Mouse (Mus musculus) stomach, postnatal 0 days (tissue): Measurements from ENCODE around the gene U2af1l4. TPM values are rescaled to one million over a fixed set of nuclear protein-coding genes. Genes with fewer than 3 reads are reported as not detected.

Source experiments
- ATAC-seq: fragments of 200-750 bp; cut with Nextera tagmentation; 2 replicates; pipeline ENCODE4 v1.8.0; 2017; ENCODE audit not compliant: low FRiP score, low TSS enrichment
- DNase-seq: peaks from one replicate; pipeline ENCODE4 v3.0.0-alpha.2; 2016; ENCODE audit warnings: low spot score
- H3K27ac ChIP-seq: fragments of 300-500 bp; sonication (generic); replicated peaks from 2 replicates; pipeline ENCODE4 v1.5.1; 2014; ENCODE audit warnings: mild to moderate bottlenecking, control low read depth
- H3K27me3 ChIP-seq: fragments of 300-500 bp; sonication (generic); 2 replicates; pipeline ENCODE4 v1.6.1; 2014; ENCODE audit warnings: low read length; ENCODE audit not compliant: control insufficient read depth, insufficient read depth
- H3K36me3 ChIP-seq: fragments of 300-500 bp; sonication (generic); 2 replicates; pipeline ENCODE4 v1.6.1; 2014; ENCODE audit warnings: low read length, mixed read lengths; ENCODE audit not compliant: control insufficient read depth, insufficient read depth
- H3K4me1 ChIP-seq: fragments of 300-500 bp; sonication (generic); replicated peaks from 2 replicates; pipeline ENCODE4 v1.6.1; 2014; ENCODE audit warnings: antibody characterized with exemption; ENCODE audit not compliant: control insufficient read depth, insufficient read depth
- H3K4me2 ChIP-seq: fragments of 300-500 bp; sonication (generic); replicated peaks from 2 replicates; pipeline ENCODE4 v1.6.1; 2014; ENCODE audit warnings: low read depth, mild to moderate bottlenecking, control low read depth, moderate library complexity
- H3K4me3 ChIP-seq: fragments of 300-500 bp; sonication (generic); 2 replicates; pipeline ENCODE4 v1.5.1; 2014; ENCODE audit warnings: low read depth, low read length, control low read depth
- H3K9ac ChIP-seq: fragments of 300-500 bp; sonication (generic); 2 replicates; pipeline ENCODE4 v1.6.1; 2014; ENCODE audit warnings: mild to moderate bottlenecking, low read length, control low read depth, mixed read lengths
- H3K9me3 ChIP-seq: fragments of 300-500 bp; sonication (generic); 2 replicates; pipeline ENCODE4 v1.6.1; 2016; ENCODE audit warnings: low read length; ENCODE audit not compliant: control insufficient read depth
- CTCF ChIP-seq: IDR thresholded peaks from 2 replicates; pipeline ENCODE4 v1.5.1; 2016; ENCODE audit warnings: antibody characterized with exemption, low read depth, mild to moderate bottlenecking, moderate library complexity
- EP300 ChIP-seq: optimal IDR thresholded peaks from 2 replicates; pipeline ENCODE3; 2016; ENCODE audit warnings: antibody characterized with exemption
- WGBS: fragments of 180-500 bp; shearing (Covaris S2); extraction: QIAGEN DNeasy Blood & Tissue Kit; methylation state at CpG from one replicate; pipeline ENCODE4 v1.1.7; 2014; 5-methylcytosine and 5-hydroxymethylcytosine counted together
- polyA plus RNA-seq: library from polyadenylated mRNA; unstranded; fragments of >200 nt; fragmentation: Nextera tagmentation; extraction: Ambion mirVana; gene quantifications from 2 replicates; pipeline ENCODE4 v1.2.1, GENCODE M21; 2015

Gene U2af1l4
- polyA plus RNA-seq, 1 experiment from 2014 or later: 63.9 TPM

GRCm38 (mm10) chr7:30607706-30608309 is 44.7 kb downstream of the U2af1l4 start:
- no peaks in the 10 kb centered on the region for H3K36me3 ChIP-seq
- peak; percentile 28; the same call in 1 of the 2 replicates for ATAC-seq
- WGBS: 28% methylated on average over 8 of the region's 8 CpGs

GRCm38 (mm10) chr7:30608476-30608875 is 45.4 kb downstream of the U2af1l4 start:
- no peaks in the 10 kb centered on the region for H3K36me3 ChIP-seq

More at GRCm38 (mm10) chr7:30607706-30608309, 44.7 kb downstream of the U2af1l4 start:
- H3K4me1 ChIP-seq: no peaks in the 10 kb centered on the region
- H3K9me3 ChIP-seq: no peaks in the 10 kb centered on the region
- H3K4me3 ChIP-seq: no peak overlapping the region
- no peak for TF ChIP-seq EP300
- peak; percentile 81 for TF ChIP-seq CTCF
- H3K27me3 ChIP-seq: no peaks in the 10 kb centered on the region
- H3K4me2 ChIP-seq: no peak overlapping the region
- no peak overlapping the region for H3K27ac ChIP-seq
- H3K9ac ChIP-seq: no peak overlapping the region
- peak; percentile 77 for DNase-seq

DNA sequence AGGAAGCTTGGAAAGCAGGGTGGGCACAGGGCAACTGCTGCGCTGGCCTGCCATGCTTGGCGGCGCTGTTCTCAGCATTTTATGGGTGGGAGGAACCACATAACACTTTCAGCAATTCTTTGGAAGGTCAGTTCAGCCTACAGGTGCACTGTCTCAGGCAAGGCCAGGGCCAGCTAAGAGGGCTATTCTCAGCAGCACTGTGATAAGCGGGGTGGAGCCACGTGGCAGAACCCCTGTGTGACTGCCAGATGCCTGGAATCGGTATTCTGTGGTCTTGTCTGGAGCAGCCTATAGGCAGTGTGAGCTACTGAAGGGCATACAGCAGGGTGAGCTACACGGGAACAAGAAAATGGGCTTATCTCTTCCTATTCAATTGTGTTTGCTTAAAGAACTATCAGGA is 46.9 kb downstream of the U2af1l4 start:
- Histone ChIP-seq H3K9me3 (no peaks in the 10 kb centered on the region), H3K4me1 (no peaks in the 10 kb centered on the region), H3K36me3 (no peaks in the 10 kb centered on the region), H3K9ac (no peak overlapping the region), H3K4me3 (no peak overlapping the region), H3K27me3 (no peaks in the 10 kb centered on the region), H3K4me2 (no peak overlapping the region), H3K27ac (no peak overlapping the region)
- WGBS: 50% methylated on average over 7 of the region's 7 CpGs
- DNase-seq (peak; percentile 42), ATAC-seq (peak; percentile 51)
- TF ChIP-seq CTCF (no peak), EP300 (no peak)

More at GRCm38 (mm10) chr7:30608476-30608875, 45.4 kb downstream of the U2af1l4 start:
- H3K27me3 ChIP-seq: no peaks in the 10 kb centered on the region
- no peak overlapping the region for H3K4me2 ChIP-seq
- TF ChIP-seq CTCF: no peak
- no peak for TF ChIP-seq EP300
- no peak overlapping the region for H3K9ac ChIP-seq
- no peak overlapping the region for H3K4me3 ChIP-seq
- 46% methylated on average over 16 of the region's 16 CpGs for WGBS
- H3K9me3 ChIP-seq: no peaks in the 10 kb centered on the region
- ATAC-seq (no peak), DNase-seq (no peak)
- no peaks in the 10 kb centered on the region for H3K4me1 ChIP-seq
- no peak overlapping the region for H3K27ac ChIP-seq

DNA sequence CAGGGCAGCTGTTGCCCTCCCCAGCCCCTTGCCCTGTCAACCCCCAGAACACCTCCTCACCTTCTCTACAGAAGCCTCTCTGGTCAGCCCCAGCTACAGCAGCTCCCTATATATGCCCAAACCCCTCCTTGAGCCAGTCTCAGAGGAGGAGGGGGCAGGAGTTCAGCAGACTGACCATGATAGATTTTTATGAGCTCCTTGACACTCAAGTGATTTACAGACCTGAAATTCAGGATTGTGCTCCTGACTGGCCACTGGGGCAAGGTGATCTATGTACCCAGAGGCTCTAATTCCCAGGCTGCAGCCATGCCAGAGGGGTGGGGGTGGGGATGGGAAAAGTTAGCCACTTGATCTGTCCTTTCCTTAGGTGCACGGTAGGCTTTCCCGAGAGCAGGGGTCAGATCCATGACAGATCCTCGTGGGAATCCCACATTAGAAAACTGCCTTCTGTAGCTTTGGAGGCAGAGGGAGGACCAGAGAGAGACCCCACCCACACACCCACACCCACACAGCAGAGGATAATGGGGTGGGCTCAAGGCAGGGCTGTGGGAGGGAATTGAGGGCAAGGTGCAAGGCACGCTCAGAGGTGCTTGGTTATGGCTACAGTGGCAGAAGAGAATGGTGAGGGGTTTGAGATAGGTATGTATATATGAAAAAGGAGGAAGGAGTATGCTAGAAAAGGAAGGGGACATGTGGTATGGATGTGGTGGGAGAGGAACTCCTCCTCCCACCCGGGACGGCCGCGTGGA is 49.7 kb downstream of the U2af1l4 start, which contains the start of gene Upk1a:
Gene Upk1a (minus strand): TSS at position 194 of the 749 bp plus-strand sequence.
- 54% methylated on average over 8 of the region's 8 CpGs for WGBS
- DNase-seq (no peak), ATAC-seq (no peak; the same call in 1 of the 2 replicates)
- H3K9ac ChIP-seq: no peak within 1 kb of the TSS
- peaks cover 4% of the 10 kb centered on the region for H3K36me3 ChIP-seq
- H3K27ac ChIP-seq: no peak within 1 kb of the TSS
- no peaks in the 10 kb centered on the region for H3K4me1 ChIP-seq
- H3K9me3 ChIP-seq: no peaks in the 10 kb centered on the region
- H3K4me3 ChIP-seq: no peak within 1 kb of the TSS
- no peak within 1 kb of the TSS for H3K4me2 ChIP-seq
- TF ChIP-seq CTCF (no peak), EP300 (no peak)
- no peaks in the 10 kb centered on the region for H3K27me3 ChIP-seq

DNA sequence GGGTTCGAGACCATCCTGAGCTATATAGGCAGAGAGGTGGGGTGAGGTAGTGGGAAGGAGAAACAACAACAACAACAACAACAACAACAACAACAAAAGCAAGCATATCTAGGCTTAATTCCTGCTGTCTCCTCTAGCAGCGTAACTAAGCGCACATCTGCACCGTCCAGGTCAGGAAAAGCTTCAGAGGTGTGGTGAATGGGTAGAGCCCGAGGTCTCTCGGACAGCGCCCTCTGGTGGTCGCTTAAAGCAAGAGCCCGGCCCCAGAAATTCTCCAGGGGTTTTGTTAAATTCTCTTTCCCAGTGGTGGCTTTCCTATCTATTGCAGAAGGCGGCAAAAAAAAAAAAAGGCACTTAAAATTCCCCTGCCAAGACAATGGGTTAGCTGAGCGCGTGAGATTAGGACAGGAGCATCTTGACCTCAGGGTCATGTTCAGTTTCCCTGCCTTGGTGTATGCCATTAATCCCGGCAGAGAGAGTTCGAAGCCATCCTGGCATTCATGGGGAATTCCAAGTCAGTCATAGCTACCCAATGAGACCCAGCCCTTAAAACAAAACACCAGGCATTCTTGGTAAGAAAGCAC is 50.5 kb downstream of the U2af1l4 start:
- Histone ChIP-seq H3K4me2 (no peak overlapping the region), H3K36me3 (peaks cover 4% of the 10 kb centered on the region), H3K4me1 (no peaks in the 10 kb centered on the region), H3K9ac (no peak overlapping the region), H3K9me3 (no peaks in the 10 kb centered on the region), H3K27me3 (no peaks in the 10 kb centered on the region), H3K27ac (no peak overlapping the region), H3K4me3 (no peak overlapping the region)
- peak; percentile 78 for TF ChIP-seq CTCF
- no peak for TF ChIP-seq EP300
- DNase-seq: peak; percentile 73
- WGBS: 18% methylated on average over 14 of the region's 14 CpGs
- ATAC-seq: peak; percentile 52
